Mouse (Mus musculus) liver, embryonic 11.5 days (tissue): Measurements from ENCODE around the gene Vamp2. TPM values are rescaled to one million over a fixed set of nuclear protein-coding genes. Genes with fewer than 3 reads are reported as not detected.

ENCODE experiments used
- ATAC-seq: fragments of 200-750 bp; cut with Nextera tagmentation; replicated peaks from 2 replicates; pipeline ENCODE4 v1.8.0; 2017; ENCODE audit warnings: moderate number of reproducible peaks, mild to moderate bottlenecking, moderate TSS enrichment, moderate library complexity; ENCODE audit not compliant: low FRiP score
- DNase-seq: peaks from one replicate; pipeline ENCODE4 v3.0.0-alpha.2; 2017; ENCODE audit warnings: low spot score
- H3K27ac ChIP-seq: fragments of 300-500 bp; sonication (generic); 2 replicates; pipeline ENCODE4 v1.5.1; 2014; ENCODE audit warnings: mild to moderate bottlenecking, low read depth, low read length, control low read depth
- H3K27me3 ChIP-seq: fragments of 300-500 bp; sonication (generic); replicated peaks from 2 replicates; pipeline ENCODE4 v1.6.1; 2014; ENCODE audit warnings: low read length, mixed read lengths; ENCODE audit not compliant: control insufficient read depth, insufficient read depth
- H3K36me3 ChIP-seq: fragments of 300-500 bp; sonication (generic); 2 replicates; pipeline ENCODE4 v1.6.1; 2014; ENCODE audit warnings: mild to moderate bottlenecking, low read length, moderate library complexity, mixed read lengths; ENCODE audit not compliant: control insufficient read depth, insufficient read depth
- H3K4me1 ChIP-seq: fragments of 300-500 bp; sonication (generic); replicated peaks from 2 replicates; pipeline ENCODE4 v1.6.1; 2014; ENCODE audit warnings: low read length, mixed read lengths; ENCODE audit not compliant: control insufficient read depth, insufficient read depth
- H3K4me2 ChIP-seq: fragments of 300-500 bp; sonication (generic); 2 replicates; pipeline ENCODE4 v1.6.1; 2014; ENCODE audit warnings: mild to moderate bottlenecking, control low read depth, moderate library complexity
- H3K4me3 ChIP-seq: fragments of 300-500 bp; sonication (generic); 2 replicates; pipeline ENCODE4 v1.5.1; 2014; ENCODE audit warnings: low read depth, low read length, control low read depth
- H3K9ac ChIP-seq: fragments of 300-500 bp; sonication (generic); 2 replicates; pipeline ENCODE4 v1.6.1; 2014; ENCODE audit warnings: low read depth, low read length, control low read depth
- H3K9me3 ChIP-seq: fragments of 300-500 bp; sonication (generic); 2 replicates; pipeline ENCODE4 v1.6.1; 2016; ENCODE audit warnings: low read length, inconsistent platforms, mixed read lengths; ENCODE audit not compliant: control insufficient read depth
- WGBS: fragments of 180-500 bp; shearing (Covaris S2); extraction: QIAGEN DNeasy Blood & Tissue Kit; methylation state at CpG from one replicate; pipeline ENCODE4 v1.1.7; 2014; 5-methylcytosine and 5-hydroxymethylcytosine counted together
- polyA plus RNA-seq: library from polyadenylated mRNA; unstranded; fragments of >200 nt; fragmentation: Nextera tagmentation; extraction: Ambion mirVana; gene quantifications from 2 replicates; pipeline ENCODE4 v1.2.1, GENCODE M21; 2014

The Vamp2 gene
- polyA plus RNA-seq, 1 experiment from 2014 or later: 56.0 TPM

DNA sequence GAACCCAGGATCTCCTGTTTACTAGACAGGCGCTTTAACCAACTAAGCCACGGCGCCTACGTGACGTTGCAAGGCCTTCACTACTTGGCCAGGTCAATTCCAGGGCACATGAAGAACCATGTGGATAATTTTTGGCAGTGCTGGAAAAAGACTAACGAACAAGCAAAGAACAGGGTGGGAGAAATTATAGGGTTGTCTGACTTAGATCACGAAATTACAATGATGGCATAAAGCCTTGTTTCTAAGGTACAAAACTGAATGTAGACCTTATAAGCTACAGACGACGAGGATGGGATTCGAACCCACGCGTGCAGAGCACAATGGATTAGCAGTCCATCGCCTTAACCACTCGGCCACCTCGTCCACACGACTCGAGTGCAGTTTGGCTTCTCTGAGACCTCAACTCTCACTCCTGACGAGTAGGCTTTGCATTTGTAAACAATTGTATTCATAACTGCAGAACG is 25.5 kb upstream of the Vamp2 start:
- ATAC-seq (peak; percentile 73), DNase-seq (peak; percentile 94)
- Histone ChIP-seq H3K4me3 (peak overlapping the region; percentile 70), H3K9me3 (no peaks in the 10 kb centered on the region), H3K4me1 (peaks cover 43% of the 10 kb centered on the region), H3K4me2 (peak overlapping the region; percentile 90), H3K27me3 (no peaks in the 10 kb centered on the region), H3K27ac (peak overlapping the region; percentile 44; the same call in 1 of the 2 replicates), H3K36me3 (no peaks in the 10 kb centered on the region), H3K9ac (peak overlapping the region; percentile 85)
- under 1% methylated on average over 19 of the region's 19 CpGs for WGBS

DNA sequence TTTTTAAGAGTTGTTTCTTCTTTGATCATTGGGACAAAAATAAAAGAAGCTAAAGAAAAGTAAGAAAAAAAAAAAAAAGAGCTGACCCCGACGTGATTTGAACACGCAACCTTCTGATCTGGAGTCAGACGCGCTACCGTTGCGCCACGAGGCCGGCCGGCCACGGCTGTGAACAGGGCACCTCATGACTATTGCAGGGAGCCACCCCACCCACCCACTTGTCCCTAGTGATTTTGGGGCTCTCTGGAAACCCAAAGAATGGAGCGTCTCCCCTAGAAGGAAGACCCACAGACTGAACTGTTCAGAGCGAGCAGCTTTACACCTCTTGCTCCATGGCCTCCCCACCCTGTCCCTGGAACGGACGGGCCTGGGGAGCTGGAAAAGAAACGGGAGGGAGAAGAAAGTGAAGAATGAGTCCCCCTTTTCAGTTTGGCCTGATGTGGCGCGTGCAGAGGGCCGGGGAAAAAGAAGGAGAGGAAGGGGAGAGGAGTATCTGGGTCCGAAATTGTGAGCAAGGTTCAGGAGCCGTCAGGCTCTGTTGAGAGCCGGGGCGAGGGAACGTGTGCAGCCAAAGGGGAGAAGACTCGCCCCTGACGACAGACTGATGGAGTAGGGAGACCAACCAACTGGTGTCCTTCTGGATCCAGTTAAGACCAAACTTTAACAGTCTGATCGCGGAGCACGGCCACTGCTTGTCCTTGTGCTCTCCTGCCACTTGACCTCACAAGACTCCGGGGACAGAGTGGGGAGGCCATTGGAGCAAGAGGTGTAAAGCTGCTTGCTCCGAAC is 24.7 kb upstream of the Vamp2 start:
- peak overlapping the region; percentile 90 for H3K4me2 ChIP-seq
- H3K4me3 ChIP-seq: peak overlapping the region; percentile 70
- no peaks in the 10 kb centered on the region for H3K9me3 ChIP-seq
- peak overlapping the region; percentile 85 for H3K9ac ChIP-seq
- peaks cover 35% of the 10 kb centered on the region for H3K4me1 ChIP-seq
- DNase-seq (peak; percentile 93), ATAC-seq (peak; percentile 36; the same call in 1 of the 2 replicates)
- WGBS: under 1% methylated on average over 31 of the region's 31 CpGs
- H3K27me3 ChIP-seq: no peaks in the 10 kb centered on the region
- peak overlapping the region; percentile 67 for H3K27ac ChIP-seq
- no peaks in the 10 kb centered on the region for H3K36me3 ChIP-seq

DNA sequence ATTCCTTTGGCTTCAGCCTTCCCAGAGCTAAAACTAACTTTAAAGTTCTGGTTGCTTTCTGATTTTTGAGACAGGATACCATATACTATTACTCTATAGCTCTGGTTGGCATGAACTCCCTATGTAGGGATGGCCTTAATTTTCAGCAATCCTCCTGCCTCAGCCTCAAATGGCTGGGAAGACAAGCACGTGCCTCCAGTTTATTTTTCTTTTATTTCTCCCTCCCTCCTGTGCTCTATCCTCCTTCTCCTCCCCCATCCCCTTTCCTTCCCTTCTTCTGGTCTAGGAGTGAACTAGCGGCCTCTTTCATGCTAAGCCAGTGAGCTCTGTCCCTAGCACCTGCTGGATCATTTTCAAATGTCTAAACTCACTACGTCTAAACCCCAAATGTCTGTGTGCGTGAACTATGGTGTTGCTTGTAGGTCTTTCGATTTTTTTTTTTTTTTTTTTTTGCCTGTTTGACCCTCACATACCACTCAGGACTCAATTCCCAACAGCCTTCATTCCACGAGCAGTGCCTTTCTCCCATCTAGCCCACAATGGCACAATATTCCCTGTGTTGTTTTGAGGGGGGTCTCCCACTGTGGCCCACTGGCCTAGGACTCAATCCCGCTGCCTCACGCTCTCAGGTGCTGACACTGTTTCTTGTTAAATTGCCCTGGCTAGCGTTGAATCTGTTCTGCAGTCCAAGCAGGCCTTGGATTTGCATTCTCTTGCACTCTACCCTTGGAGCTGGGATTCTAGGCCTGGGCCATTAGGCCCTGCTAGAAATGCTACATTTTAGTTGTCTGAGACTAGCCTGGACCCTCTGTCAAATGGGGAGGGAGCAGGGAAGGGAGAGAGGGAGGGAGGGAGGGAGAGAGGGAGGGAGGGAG is 23.8 kb upstream of the Vamp2 start:
- ATAC-seq: no peak
- peak overlapping the region; percentile 70 for H3K4me3 ChIP-seq
- H3K36me3 ChIP-seq: no peaks in the 10 kb centered on the region
- no peak for DNase-seq
- WGBS: 62% methylated on average over 9 of the region's 9 CpGs
- peak overlapping the region; percentile 90 for H3K4me2 ChIP-seq
- no peaks in the 10 kb centered on the region for H3K27me3 ChIP-seq
- H3K9ac ChIP-seq: peak overlapping the region; percentile 78
- peak overlapping the region; percentile 67; the same call in 1 of the 2 replicates for H3K27ac ChIP-seq
- no peaks in the 10 kb centered on the region for H3K9me3 ChIP-seq
- peaks cover 36% of the 10 kb centered on the region for H3K4me1 ChIP-seq

DNA sequence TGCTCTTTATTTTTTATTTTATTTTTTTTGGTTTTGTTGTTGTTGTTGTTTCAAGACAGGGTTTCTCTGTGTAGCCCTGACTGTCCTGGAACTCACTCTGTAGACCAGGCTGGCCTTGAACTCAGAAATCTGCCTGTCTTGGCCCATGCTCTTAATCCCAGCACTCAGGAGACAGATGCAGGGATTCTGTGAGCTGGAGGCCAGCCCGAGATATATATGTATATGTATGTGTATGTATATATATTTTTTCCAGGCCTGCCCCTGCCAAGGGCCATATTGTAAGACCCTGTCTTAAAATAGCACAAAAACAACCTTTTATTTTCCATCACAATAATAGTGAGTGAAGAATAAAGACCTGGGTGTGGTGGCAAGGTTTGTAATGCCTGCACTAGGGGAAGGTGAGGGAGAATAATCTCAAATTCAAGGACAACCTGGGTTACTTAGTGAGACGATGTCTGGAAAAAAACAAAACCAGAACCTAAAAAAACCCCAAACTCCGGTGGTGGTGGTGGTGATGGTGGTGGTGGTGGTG is 22.8 kb upstream of the Vamp2 start:
- 61% methylated on average over 3 of the region's 3 CpGs for WGBS

DNA sequence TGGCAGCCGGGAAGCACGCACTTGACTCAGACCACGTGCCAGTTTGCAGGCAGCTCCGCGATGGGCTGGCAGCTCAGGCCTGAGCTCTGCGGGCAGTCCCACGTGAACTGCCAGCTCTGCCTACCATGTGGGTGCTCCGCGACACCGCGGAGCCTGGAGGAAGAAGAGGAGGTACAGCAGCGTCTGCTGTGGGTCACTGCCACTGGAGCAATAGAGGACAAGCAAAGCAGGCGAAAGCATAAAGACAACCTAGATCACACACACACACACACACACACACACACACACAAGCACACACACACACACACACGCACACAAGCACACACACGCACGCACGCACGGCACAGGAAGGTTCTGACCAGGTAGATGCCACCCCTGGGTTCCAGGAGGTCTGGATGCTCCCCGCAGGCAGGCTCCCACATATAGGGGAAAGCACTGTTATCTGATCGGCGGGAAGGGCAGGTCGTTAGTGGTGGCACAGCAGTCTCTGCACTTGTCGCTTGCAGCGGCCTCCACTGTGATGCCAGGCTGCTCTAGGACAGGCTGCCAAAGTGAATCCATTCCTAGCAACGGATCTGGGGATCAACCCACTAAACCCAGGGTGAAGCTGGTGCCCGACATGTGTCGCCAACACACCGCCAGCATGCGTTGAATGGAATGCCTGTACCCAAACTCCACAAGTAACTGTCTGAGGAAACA is 22.0 kb upstream of the Vamp2 start:
- Histone ChIP-seq H3K4me1 (peaks cover 32% of the 10 kb centered on the region), H3K9me3 (no peaks in the 10 kb centered on the region), H3K27ac (peak overlapping the region; percentile 53; the same call in 1 of the 2 replicates), H3K27me3 (no peaks in the 10 kb centered on the region), H3K4me2 (peak overlapping the region; percentile 88), H3K4me3 (peak overlapping the region; percentile 53), H3K9ac (peak overlapping the region; percentile 69), H3K36me3 (no peaks in the 10 kb centered on the region)
- DNase-seq (peak; percentile 72), ATAC-seq (0 out of 2 replicates have a peak, but pooled peaks have one; percentile 11)
- WGBS: 7% methylated on average over 29 of the region's 29 CpGs

More for the DNA sequence above, 22.8 kb upstream of the Vamp2 start:
- ATAC-seq: no peak
- no peak overlapping the region for H3K4me3 ChIP-seq
- peaks cover 36% of the 10 kb centered on the region for H3K4me1 ChIP-seq
- H3K27me3 ChIP-seq: no peaks in the 10 kb centered on the region
- H3K9ac ChIP-seq: no peak overlapping the region
- H3K4me2 ChIP-seq: peak overlapping the region; percentile 88; the same call in 1 of the 2 replicates
- H3K36me3 ChIP-seq: no peaks in the 10 kb centered on the region
- no peaks in the 10 kb centered on the region for H3K9me3 ChIP-seq
- DNase-seq: no peak
- no peak overlapping the region for H3K27ac ChIP-seq

DNA sequence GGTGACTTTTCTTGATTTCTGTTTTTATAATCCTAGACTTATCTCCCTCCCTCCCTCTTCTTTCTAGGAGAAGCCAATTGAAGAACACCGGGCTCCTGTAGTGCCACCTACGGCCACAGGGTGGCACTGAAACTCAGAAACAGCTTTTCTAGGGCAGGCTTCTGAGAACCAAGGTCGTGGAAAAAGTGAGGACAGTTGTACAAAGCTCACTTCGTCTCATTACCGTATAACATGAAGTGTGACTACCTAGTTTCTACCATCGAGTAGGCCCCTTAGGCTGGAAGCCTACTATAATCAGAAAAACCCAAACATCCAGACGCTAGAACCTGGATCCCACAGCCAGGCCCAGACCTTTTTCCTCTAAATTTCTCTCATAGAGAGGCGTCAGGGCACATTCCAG is 21.3 kb upstream of the Vamp2 start:
- Histone ChIP-seq H3K36me3 (no peaks in the 10 kb centered on the region), H3K4me3 (peak overlapping the region; percentile 53), H3K9ac (peak overlapping the region; percentile 69; the same call in 1 of the 2 replicates), H3K4me1 (peaks cover 32% of the 10 kb centered on the region), H3K27me3 (no peaks in the 10 kb centered on the region), H3K9me3 (no peaks in the 10 kb centered on the region), H3K4me2 (peak overlapping the region; percentile 88), H3K27ac (0 out of 2 replicates have a peak overlapping the region, but pooled peaks have one; percentile 16)
- WGBS: 9% methylated on average over 8 of the region's 8 CpGs
- DNase-seq (peak; percentile 79), ATAC-seq (no peak)

DNA sequence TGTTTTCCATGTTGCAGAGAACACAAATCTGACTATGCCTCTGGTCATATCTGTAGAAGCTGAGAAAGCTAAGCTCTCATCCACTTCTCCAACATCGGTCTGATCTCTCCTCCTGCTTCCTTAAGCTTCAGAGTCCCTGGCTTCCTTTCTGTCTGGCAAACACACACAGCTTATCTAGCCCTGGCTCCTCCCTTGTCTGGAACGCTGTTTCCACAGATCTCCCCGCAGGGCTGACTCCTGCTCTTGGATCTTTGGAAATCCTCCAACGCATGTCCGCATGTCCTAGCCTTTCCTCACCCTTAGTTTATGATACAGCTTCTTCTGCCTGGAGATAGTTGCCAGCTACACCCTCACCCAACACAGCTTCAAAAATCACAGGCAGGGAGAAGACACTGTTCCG is 20.7 kb upstream of the Vamp2 start:
- H3K4me2 ChIP-seq: peak overlapping the region; percentile 88
- H3K36me3 ChIP-seq: no peaks in the 10 kb centered on the region
- no peak overlapping the region for H3K9ac ChIP-seq
- peak overlapping the region; percentile 1; the same call in 1 of the 2 replicates for H3K4me3 ChIP-seq
- ATAC-seq (no peak), DNase-seq (no peak)
- no peaks in the 10 kb centered on the region for H3K27me3 ChIP-seq
- 0 out of 2 replicates have a peak overlapping the region, but pooled peaks have one; percentile 16 for H3K27ac ChIP-seq
- WGBS: 34% methylated on average over 6 of the region's 6 CpGs
- H3K4me1 ChIP-seq: peaks cover 37% of the 10 kb centered on the region
- H3K9me3 ChIP-seq: no peaks in the 10 kb centered on the region

DNA sequence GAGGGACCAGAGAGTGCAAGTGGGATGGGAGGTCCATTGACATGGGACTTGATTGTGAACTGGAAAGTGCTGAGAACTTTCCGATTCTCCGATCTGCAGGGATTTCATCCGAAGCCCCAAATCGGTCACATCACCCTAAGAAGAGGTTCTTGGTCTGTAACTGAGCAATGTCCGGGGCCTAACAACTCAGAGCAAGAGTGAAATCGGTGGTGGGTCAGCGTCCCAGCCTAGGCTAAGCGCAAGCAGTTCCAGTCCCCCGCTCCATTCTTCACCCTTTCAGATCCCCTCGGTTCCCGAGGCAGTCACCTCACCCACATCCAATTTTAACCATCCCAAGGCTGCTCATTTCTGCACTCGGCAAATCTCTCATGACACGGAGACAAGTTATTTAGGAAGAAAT is 18.2 kb upstream of the Vamp2 start:
- H3K4me1 ChIP-seq: peaks cover 40% of the 10 kb centered on the region
- no peaks in the 10 kb centered on the region for H3K27me3 ChIP-seq
- H3K4me2 ChIP-seq: peak overlapping the region; percentile 90
- H3K36me3 ChIP-seq: no peaks in the 10 kb centered on the region
- H3K9me3 ChIP-seq: no peaks in the 10 kb centered on the region
- peak overlapping the region; percentile 68 for H3K27ac ChIP-seq
- H3K4me3 ChIP-seq: peak overlapping the region; percentile 70
- WGBS: 2% methylated on average over 13 of the region's 13 CpGs
- no peak for DNase-seq
- no peak for ATAC-seq
- peak overlapping the region; percentile 81 for H3K9ac ChIP-seq
